Mouse (Mus musculus): ENCODE measurements at regions not wholly inside any gene's neighbourhood (a gene's known extent, or its start where the extent isn't known, plus 50 kb on each side); places are given as distances from the start of the nearest gene placed in this dataset.

GRCm38 (mm10) chr1:42261031-42261430 is 434.5 kb upstream of the Pou3f3 start:
- TF ChIP-seq CTCF (IDR thresholded peaks at IDR 0.05; ENCODE audit: low read depth) = no peak
- no peak for TF ChIP-seq EP300 (IDR thresholded peaks at IDR 0.05; ENCODE audit: low read depth)

All from liver, postnatal 0 days (tissue).